In the genomic region with DNA sequence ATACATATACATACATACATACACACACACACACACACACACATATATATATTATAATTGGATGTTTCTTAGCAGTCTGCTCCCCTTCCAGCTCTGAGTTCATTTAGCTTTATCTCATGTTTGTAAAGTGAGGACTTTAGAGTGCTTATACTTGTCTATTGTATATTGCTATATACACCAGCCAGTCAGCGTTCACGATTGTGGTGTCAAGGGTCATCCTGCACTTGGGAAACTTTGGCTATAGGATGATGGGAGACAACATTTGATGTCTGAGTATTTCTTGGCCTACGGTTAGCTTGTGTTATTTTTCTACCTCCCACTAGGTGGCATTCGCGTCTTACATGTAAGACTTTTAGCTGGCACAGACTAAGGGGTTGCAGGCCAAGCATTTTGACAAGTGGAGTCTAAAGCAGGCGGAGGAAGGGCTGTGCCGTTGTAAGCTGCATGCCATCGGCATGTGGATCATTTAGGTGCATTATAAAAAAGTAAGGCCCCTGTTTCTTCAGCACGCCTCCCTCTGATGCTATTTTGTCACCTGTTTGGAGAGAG, we compare ENCODE assay signal across 8 mouse cellular contexts. TPM values are rescaled to one million over a fixed set of nuclear protein-coding genes. Genes with fewer than 3 reads are reported as not detected.
A peak's percentile ranks its signal among the peaks of the same experiment; 100 is the strongest.
DNase-seq lines count a peak whose midpoint lies in the region; ATAC-seq and TF ChIP-seq lines count a peak whose summit lies in the region.

No protein-coding gene starts in this region.

- peak; percentile 93 for TF ChIP-seq RAD21 in MEL (IDR thresholded peaks at IDR 0.05; ENCODE audit: low read depth, low read length)

- ATAC-seq in forebrain, embryonic 11.5 days (replicated peaks; ENCODE audit: low FRiP score), result peak; percentile 81
- peak; percentile 74 for ATAC-seq in liver, postnatal 0 days
- peak; percentile 86 for ATAC-seq in neural tube, embryonic 15.5 days (ENCODE audit: low FRiP score)

- no peak overlapping the region for H3K27ac ChIP-seq in MEL (ENCODE audit: control insufficient read depth, low read depth, low read length)
- H3K27ac ChIP-seq in forebrain, embryonic 11.5 days (ENCODE audit: low read depth, low read length), result no peak overlapping the region
- no peak overlapping the region for H3K27ac ChIP-seq in liver, postnatal 0 days (ENCODE audit: low read depth)
- H3K27ac ChIP-seq in neural tube, embryonic 15.5 days (replicated peaks), result no peak overlapping the region

- no peak overlapping the region for H3K4me2 ChIP-seq in forebrain, embryonic 11.5 days (ENCODE audit: low read depth, low read length, severe bottlenecking)
- no peak overlapping the region for H3K4me2 ChIP-seq in liver, postnatal 0 days (ENCODE audit: low read depth, low read length)
- H3K4me2 ChIP-seq in neural tube, embryonic 15.5 days, result no peak overlapping the region; the same call in 1 of the 2 replicates

- TF ChIP-seq CTCF in MEL (IDR thresholded peaks at IDR 0.05 in 2 of 3, conservative IDR thresholded peaks at IDR 0.05 in 1 of 3; ENCODE audit: control insufficient read depth in 1 of 3, insufficient read depth in 1 of 3, low read depth in 2 of 3, low read length in 3 of 3, poor library complexity in 1 of 3, severe bottlenecking in 1 of 3), result peak; percentile 47 to 84 (median 69)
- peak; percentile 97 for TF ChIP-seq CTCF in liver, postnatal 0 days (IDR thresholded peaks at IDR 0.05; ENCODE audit: low read depth)

- H3K4me3 ChIP-seq in MEL (ENCODE audit: control insufficient read depth in 1 of 2, insufficient read depth in 1 of 2, low read depth in 2 of 2, low read length in 2 of 2), result no peak overlapping the region
- no peak overlapping the region for H3K4me3 ChIP-seq in forebrain, embryonic 11.5 days (ENCODE audit: low read depth, low read length)
- no peak overlapping the region for H3K4me3 ChIP-seq in liver, postnatal 0 days (ENCODE audit: low read depth, low read length)
- H3K4me3 ChIP-seq in neural tube, embryonic 15.5 days (replicated peaks), result no peak overlapping the region

- H3K36me3 ChIP-seq in MEL (ENCODE audit: control insufficient read depth in 1 of 2, insufficient read depth in 2 of 2, low read length in 2 of 2), result peaks cover 8 to 19% of the 10 kb centered on the region in 2 experiments; a peak in 3 of 4 replicates
- H3K36me3 ChIP-seq in forebrain, embryonic 11.5 days (ENCODE audit: control insufficient read depth, insufficient read depth, low read length), result no peaks in the 10 kb centered on the region
- peaks cover 21% of the 10 kb centered on the region; the same call in 1 of the 2 replicates for H3K36me3 ChIP-seq in liver, postnatal 0 days (replicated peaks; ENCODE audit: insufficient read depth, low read length)
- peaks cover 37% of the 10 kb centered on the region for H3K36me3 ChIP-seq in neural tube, embryonic 15.5 days

- no peak for TF ChIP-seq POLR2A in MEL (IDR thresholded peaks at IDR 0.05; ENCODE audit: control insufficient read depth in 1 of 2, insufficient read depth in 1 of 2, low read depth in 1 of 2, low read length in 2 of 2, poor library complexity in 1 of 2)

- peak; percentile 87 for DNase-seq in MEL (ENCODE audit: low read depth, low spot score)
- DNase-seq in c-Kit-positive CD71-negative TER-119-negative erythroid progenitor cells, embryonic 14.5 days (ENCODE audit: low read depth), result peak; percentile 55
- DNase-seq in forebrain, embryonic 11.5 days (ENCODE audit: low spot score), result peak; percentile 60
- DNase-seq in heart, postnatal 25 days (ENCODE audit: low spot score), result peak; percentile 31
- peak; percentile 71 to 78 for DNase-seq in kidney, postnatal 36 days
- DNase-seq in liver, postnatal 0 days, result peak; percentile 57
- peak; percentile 41 for DNase-seq in thymus, postnatal 25 days

- intact Hi-C loops in heart, postnatal 25 days (cut with DNase I), result loop anchor here (1.0 to 5.0 kb wide), 2 partner anchors 198 to 235 kb away; no protein-coding TSS in a partner anchor

- no peaks in the 10 kb centered on the region for H3K9me3 ChIP-seq in MEL (replicated peaks; ENCODE audit: insufficient read depth, low read length)
- no peaks in the 10 kb centered on the region for H3K9me3 ChIP-seq in forebrain, embryonic 11.5 days (ENCODE audit: control insufficient read depth, low read length)
- no peaks in the 10 kb centered on the region for H3K9me3 ChIP-seq in liver, postnatal 0 days (ENCODE audit: low read length)
- H3K9me3 ChIP-seq in neural tube, embryonic 15.5 days (replicated peaks), result no peaks in the 10 kb centered on the region

- H3K9ac ChIP-seq in MEL (ENCODE audit: control insufficient read depth, low read depth, low read length, poor library complexity, severe bottlenecking), result no peak overlapping the region
- H3K9ac ChIP-seq in forebrain, embryonic 11.5 days (ENCODE audit: low read length), result no peak overlapping the region
- no peak overlapping the region for H3K9ac ChIP-seq in liver, postnatal 0 days (replicated peaks)
- no peak overlapping the region for H3K9ac ChIP-seq in neural tube, embryonic 15.5 days (replicated peaks)

- no peaks in the 10 kb centered on the region for H3K27me3 ChIP-seq in MEL (ENCODE audit: control insufficient read depth in 1 of 2, insufficient read depth in 2 of 2, low read length in 2 of 2)
- H3K27me3 ChIP-seq in forebrain, embryonic 11.5 days (ENCODE audit: control insufficient read depth, insufficient read depth, low read length), result no peaks in the 10 kb centered on the region
- H3K27me3 ChIP-seq in liver, postnatal 0 days (ENCODE audit: insufficient read depth, low read length), result no peaks in the 10 kb centered on the region
- no peaks in the 10 kb centered on the region for H3K27me3 ChIP-seq in neural tube, embryonic 15.5 days (replicated peaks)

- no peak for TF ChIP-seq EP300 in MEL (IDR thresholded peaks at IDR 0.05; ENCODE audit: low read depth in 1 of 2, low read length in 2 of 2)
- TF ChIP-seq EP300 in liver, postnatal 0 days (IDR thresholded peaks at IDR 0.05; ENCODE audit: low read depth), result peak; percentile 20; the same call in 1 of the 2 replicates

- 18% methylated on average over 9 of the region's 9 CpGs for WGBS in forebrain, embryonic 11.5 days
- WGBS in liver, postnatal 0 days (ENCODE audit: insufficient replicate concordance), result 14% methylated on average over 9 of the region's 9 CpGs
- WGBS in neural tube, embryonic 15.5 days, result 12% methylated on average over 9 of the region's 9 CpGs

- no peaks in the 10 kb centered on the region for H3K79me2 ChIP-seq in MEL (ENCODE audit: control insufficient read depth, insufficient read depth, low read length, poor library complexity)

- H3K4me1 ChIP-seq in MEL (ENCODE audit: control insufficient read depth in 1 of 2, insufficient read depth in 2 of 2, low read length in 2 of 2), result peaks cover 5 to 13% of the 10 kb centered on the region in 2 experiments
- no peaks in the 10 kb centered on the region for H3K4me1 ChIP-seq in forebrain, embryonic 11.5 days (replicated peaks; ENCODE audit: control insufficient read depth, insufficient read depth, low read length)
- H3K4me1 ChIP-seq in liver, postnatal 0 days (ENCODE audit: insufficient read depth), result no peaks in the 10 kb centered on the region
- peaks cover 2% of the 10 kb centered on the region; the same call in 1 of the 2 replicates for H3K4me1 ChIP-seq in neural tube, embryonic 15.5 days

TF ChIP-seq in MEL, 35 proteins besides CTCF, POLR2A, EP300 and RAD21:
- no peak for TF ChIP-seq USF2 (IDR thresholded peaks at IDR 0.05; ENCODE audit: borderline replicate concordance in 1 of 2, insufficient read depth in 1 of 2, low read depth in 1 of 2, low read length in 2 of 2)
- TF ChIP-seq ZC3H11A (IDR thresholded peaks at IDR 0.05; ENCODE audit: low read depth, low read length), result peak; percentile 88
- TF ChIP-seq SMC3 (IDR thresholded peaks at IDR 0.05; ENCODE audit: low read depth, low read length), result peak; percentile 89
- no peak for TF ChIP-seq MAX (IDR thresholded peaks at IDR 0.05; ENCODE audit: low read length)
- no peak for TF ChIP-seq KAT2A (conservative IDR thresholded peaks at IDR 0.05; ENCODE audit: low read depth, low read length)
- no peak for TF ChIP-seq GATA1 (IDR thresholded peaks at IDR 0.05; ENCODE audit: low read depth, low read length)
- 0 out of 2 replicates have a peak, but pooled peaks have one; percentile 30 for TF ChIP-seq MYC (IDR thresholded peaks at IDR 0.05; ENCODE audit: low read depth, low read length)
- no peak for TF ChIP-seq ZNF384 (IDR thresholded peaks at IDR 0.05; ENCODE audit: low read depth, low read length)
- TF ChIP-seq SIN3A (IDR thresholded peaks at IDR 0.05; ENCODE audit: low read length), result peak; percentile 59

RNA-seq across cellular contexts. Expression of a gene that starts 13.4 kb away (rescaled TPM):
- total RNA-seq in MEL (2012; rRNA removed), result 11.9 and 14.1 TPM in 2 replicates
- polyA plus RNA-seq in MEL (2012; ENCODE audit: insufficient read depth in 1 of 2, insufficient read length in 2 of 2, low read depth in 1 of 2, low replicate concordance in 2 of 2, missing spikeins in 1 of 2), result 10 to 100 TPM in 1 of 2 experiments, not detected in 1; 10.8 TPM
- 19.0 and 19.5 TPM in 2 replicates for polyA plus RNA-seq in forebrain, embryonic 11.5 days (2014; fragmentation: Nextera tagmentation; extraction: Ambion mirVana)
- 10 to 100 TPM in 1 of 2 experiments, 1 to 10 TPM in 1; 8.6 to 10.6 TPM for total RNA-seq in heart, postnatal 25 days (2021)
- 10.9 and 11.9 TPM in 2 replicates for polyA plus RNA-seq in liver, postnatal 0 days (2015; fragmentation: Nextera tagmentation; extraction: Ambion mirVana)
- polyA plus RNA-seq in neural tube, embryonic 15.5 days (2015; fragmentation: Nextera tagmentation; extraction: Ambion mirVana), result 22.6 and 25.1 TPM in 2 replicates

RNA-seq across cellular contexts. Expression of a gene that starts 21.7 kb away (rescaled TPM):
- total RNA-seq in MEL (2012; rRNA removed), result 0.95 and 1.3 TPM in 2 replicates
- polyA plus RNA-seq in MEL (2012; ENCODE audit: insufficient read depth in 1 of 2, insufficient read length in 2 of 2, low read depth in 1 of 2, low replicate concordance in 2 of 2, missing spikeins in 1 of 2), result under 1 TPM in 1 of 2 experiments, not detected in 1; 0.31 TPM
- polyA plus RNA-seq in forebrain, embryonic 11.5 days (2014; fragmentation: Nextera tagmentation; extraction: Ambion mirVana), result 0.81 and 0.84 TPM in 2 replicates
- total RNA-seq in heart, postnatal 25 days (2021), result not detected
- polyA plus RNA-seq in liver, postnatal 0 days (2015; fragmentation: Nextera tagmentation; extraction: Ambion mirVana), result 0.09 and 0.14 TPM in 2 replicates
- 0.88 and 1.1 TPM in 2 replicates for polyA plus RNA-seq in neural tube, embryonic 15.5 days (2015; fragmentation: Nextera tagmentation; extraction: Ambion mirVana)

Comparison
In these comparisons a context has a peak if more than half of its experiments do, and no peak if none do; other contexts are left out.
1. DNase-seq: peak in every context shown above with its lines; median percentile 87 in MEL; 74 in kidney, postnatal 36 days; 60 in forebrain, embryonic 11.5 days; 57 in liver, postnatal 0 days; 55 in c-Kit-positive CD71-negative TER-119-negative erythroid progenitor cells, embryonic 14.5 days; 41 in thymus, postnatal 25 days; 31 in heart, postnatal 25 days.